Mouse (Mus musculus) urinary bladder, postnatal 4 days (tissue): ENCODE data around the gene Ttyh1.

Experiments
- DNase-seq, 2 experiments: peaks; one replicate each; pipeline ENCODE4 v3.0.0; 2021 to 2022; ENCODE audit warnings: low spot score in 2 of 2

Ttyh1 gene

DNA sequence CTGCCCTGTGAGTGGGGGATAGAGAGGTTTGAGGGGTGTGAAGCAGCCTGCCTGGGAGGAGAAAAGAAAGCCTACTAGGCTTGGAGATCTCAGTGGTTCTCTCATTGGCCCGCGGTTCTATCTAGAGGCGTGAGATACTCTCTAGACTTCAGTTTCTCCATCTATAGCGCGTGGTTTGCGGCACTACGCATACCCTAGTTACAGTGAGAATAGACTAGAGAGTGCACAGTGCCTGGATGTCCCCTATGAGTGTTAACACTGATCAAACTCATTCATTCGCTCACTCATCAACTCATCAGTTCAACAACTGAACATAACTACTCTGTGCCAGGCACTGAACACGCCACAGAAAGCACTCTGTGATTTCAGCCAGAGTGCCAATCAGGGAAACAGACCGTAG is 3.6 kb downstream of the Ttyh1 start:
- no peak for DNase-seq

DNA sequence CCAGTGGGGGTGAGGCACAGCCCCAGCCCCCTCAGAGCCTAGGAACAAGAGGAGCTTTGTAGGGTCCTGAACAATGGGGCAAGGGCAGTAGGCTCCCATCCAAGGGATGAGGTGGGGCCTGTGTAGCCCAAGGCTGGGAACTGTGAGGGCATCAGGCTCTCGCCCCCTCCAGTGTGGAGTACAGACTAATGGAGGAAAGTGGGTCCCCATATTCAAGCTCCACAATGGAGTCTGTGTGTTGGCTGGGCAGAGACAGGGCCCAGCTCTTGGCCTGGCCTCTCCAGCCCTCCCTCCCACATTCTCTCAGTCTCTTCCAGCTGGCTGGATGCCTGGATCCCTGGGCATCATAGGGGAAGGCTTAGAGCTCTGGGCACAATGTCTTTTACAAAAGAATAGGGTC is 4.5 kb downstream of the Ttyh1 start:
- no peak for DNase-seq

DNA sequence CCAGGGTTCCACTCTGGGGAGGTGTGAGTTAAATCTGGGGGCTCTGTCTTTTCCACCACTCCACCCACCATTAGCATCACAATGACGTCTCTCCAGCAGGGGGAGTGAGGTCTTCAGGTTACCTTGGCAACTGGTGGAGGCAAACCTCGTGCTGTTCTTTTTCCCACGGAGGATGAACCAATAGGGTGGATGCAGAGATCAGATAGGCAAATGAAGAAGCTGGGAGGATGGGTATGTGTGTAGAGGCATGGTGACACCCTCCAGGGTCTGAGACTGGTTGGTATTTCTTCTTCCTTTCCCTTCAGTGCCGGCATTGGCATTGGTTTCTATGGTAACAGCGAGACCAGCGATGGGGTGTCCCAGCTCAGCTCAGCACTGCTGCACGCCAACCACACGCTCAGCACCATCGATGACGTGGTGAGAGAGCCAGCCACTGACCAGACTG is 5.1 kb downstream of the Ttyh1 start:
- no peak for DNase-seq

DNA sequence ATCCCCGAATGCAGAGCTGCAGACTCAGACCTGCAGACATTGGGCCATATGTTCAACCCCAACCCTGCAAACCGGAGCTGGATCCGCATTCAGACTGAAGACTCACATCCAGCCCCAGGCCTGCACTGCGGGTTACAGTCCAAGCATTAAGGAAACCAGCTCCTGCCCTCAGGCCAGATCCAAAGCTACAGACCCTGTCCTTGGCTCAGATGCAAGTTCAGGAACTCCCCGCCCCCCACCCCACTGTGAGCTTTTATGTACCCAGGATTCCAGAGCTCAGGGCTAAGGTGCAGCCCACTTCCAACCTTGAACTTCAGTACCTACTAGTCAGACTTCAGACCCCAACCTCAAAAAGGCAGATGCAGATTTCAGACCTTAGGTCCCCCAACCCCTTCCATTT is 5.6 kb downstream of the Ttyh1 start:
- DNase-seq, result no peak

DNA sequence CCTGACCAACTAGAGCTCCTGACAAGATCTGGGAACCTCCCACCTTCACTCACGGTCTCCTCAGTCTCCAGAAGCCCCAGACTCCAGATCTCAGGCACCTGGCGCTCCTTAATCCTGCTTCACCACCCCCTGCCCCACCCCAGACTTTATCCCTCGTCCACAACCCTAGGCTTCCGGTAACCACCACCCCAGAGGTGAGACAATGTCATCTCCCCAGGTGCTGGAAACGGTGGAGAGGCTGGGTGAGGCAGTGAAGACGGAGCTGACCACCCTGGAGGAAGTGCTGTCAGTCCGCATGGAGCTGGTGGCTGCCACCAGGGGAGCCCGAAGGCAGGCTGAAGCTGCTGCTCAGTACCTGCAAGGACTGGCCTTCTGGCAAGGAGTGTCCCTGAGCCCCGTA is 6.1 kb downstream of the Ttyh1 start:
- no peak for DNase-seq

DNA sequence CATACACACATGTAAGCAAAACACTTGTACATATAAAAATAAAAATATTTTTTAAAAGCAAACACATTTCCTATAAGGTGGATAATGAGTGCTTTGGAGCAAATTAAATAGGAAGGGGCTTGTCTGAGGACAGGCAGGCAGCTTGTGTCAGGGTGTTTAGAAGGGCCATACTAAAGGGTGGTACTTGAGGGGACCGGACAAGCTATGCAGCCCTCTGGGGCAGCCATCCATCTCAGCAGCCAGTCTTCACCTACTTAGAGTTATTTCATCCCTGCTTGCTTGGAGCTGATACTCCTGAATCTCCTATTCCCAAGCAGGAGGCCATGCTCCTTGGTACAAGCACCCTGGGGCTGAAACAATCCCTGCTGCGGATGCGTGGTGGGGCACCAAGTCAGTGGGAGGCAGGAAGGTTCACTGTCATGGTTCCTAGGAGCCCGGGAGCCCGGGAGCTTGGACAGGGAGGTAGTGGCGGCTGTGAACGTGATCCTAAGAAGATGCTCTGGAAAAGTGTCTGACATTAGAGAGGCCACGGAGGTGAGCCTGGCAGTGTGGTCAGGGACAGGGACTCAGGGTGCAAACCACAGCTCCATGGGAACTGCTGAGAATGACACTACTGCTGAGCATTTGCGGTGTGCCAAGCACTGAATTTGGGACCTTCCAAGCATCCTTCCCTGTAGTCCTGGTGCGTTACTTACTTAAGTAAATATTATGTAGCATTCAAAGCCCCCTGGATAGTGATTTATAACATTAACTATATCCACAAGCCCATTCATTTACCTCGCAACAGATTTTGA is 8.0 kb downstream of the Ttyh1 start:
- no peak for DNase-seq

DNA sequence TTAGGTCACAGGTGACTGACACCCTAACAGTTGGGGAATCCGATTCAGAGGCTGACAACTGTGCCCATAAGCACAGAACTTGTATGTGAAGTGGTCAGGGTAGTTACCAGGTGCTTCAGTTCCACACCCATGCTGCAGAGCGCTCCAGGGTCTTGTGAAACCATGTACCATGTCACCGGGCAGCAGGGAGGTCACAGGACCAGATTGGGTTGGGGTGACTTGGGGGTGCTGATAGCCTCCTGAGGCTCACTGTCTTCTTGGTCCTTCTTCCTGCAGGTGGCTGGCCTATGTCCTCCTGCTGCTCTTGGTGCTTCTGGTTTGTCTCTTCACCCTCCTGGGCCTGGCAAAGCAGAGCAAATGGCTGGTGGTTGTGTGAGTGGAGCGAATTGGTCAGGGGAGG is 8.7 kb downstream of the Ttyh1 start:
- no peak for DNase-seq

DNA sequence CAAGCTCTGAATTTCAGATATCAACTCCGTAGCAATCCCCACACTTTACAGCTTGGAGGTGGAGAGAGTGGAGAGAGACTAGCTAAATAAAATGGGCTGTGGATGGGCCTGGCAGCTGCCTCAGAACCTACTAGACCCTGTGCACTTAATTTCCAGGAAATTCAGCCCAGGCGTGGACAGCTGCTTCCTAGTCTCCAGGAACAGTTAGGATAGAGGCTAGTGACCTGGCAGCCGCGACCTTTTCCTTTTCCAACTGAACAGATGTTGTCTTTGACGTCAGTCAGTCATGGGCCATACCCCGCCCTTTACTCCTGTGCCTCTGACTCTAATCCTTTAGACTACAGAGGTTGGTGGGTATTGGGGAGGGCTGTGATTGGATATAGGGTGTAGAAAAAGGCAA is 9.7 kb downstream of the Ttyh1 start:
- no peak for DNase-seq

DNA sequence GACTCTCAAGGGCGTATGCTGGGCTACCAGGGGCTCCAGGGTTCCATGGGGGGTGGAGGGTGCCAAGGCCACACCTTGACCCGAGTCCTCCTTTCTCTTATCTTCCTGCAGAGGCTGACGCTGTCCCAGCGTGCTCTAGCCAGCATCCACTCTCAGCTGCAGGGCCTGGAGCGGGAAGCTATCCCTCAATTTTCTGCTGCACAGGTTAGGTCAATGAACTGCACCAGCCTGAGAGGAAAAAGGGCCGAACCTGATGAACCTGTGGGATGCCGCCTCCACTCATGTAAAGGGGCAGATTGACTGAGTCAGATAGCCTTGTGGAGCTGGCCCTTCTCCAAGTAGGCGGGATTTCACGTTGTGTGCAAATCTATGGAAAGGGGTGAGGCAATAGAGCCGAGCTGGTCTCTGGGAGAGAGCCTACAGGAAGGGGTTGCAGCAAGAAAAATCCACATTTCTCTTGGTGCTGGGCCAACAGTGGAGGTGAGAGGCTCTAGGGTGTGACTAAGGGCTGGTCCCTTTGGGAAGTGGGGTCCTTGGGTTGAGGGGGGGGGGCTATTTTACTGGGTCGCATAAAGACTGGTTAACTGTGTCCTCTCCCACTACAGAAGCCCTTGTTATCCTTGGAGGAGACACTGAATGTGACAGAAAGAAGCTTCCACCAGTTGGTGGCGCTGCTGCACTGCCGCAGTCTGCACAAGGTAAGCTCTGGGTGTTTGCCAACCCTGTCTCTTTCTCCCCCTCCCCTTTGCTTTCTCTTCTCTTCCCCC is 11.7 kb downstream of the Ttyh1 start:
- peak; percentile 64 to 81 for DNase-seq

DNA sequence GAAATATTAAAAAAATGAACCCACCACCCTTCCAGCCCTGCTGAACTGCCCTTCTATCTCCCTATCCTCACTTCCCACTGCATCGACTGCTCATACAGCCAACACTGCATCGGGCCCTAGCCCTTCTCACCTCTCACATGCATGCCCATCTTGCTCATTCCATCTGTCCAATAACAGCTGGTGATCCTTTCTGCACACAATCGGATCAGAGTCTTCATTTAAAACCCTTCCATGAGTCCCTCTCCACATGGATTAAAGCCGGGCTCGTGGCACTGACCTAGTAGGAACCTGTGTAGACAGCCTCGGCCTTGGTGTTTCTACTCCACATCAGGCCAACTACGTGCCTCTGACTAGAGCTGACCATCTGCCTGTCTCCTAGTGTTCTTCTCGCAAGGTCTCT is 12.8 kb downstream of the Ttyh1 start:
- DNase-seq, result no peak

DNA sequence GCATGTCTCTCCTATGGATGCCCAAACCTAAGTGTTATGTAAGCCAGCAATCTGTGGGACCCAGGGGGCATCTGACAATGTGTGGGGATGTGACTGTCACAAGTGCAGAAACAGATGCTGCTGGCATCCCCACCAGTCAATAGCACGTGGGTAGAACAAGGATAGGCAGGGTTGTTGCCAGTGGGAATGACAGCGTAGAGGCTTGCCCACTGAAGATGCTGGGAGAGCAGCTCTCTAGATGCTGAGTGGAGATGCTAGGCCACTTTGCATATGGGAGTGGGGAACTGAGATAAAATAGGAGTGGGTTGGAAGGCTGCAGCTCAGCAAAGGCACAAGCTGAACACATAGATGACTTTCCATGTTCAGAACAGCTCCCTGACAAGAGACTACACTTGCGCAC is 13.4 kb downstream of the Ttyh1 start:
- DNase-seq, result no peak

DNA sequence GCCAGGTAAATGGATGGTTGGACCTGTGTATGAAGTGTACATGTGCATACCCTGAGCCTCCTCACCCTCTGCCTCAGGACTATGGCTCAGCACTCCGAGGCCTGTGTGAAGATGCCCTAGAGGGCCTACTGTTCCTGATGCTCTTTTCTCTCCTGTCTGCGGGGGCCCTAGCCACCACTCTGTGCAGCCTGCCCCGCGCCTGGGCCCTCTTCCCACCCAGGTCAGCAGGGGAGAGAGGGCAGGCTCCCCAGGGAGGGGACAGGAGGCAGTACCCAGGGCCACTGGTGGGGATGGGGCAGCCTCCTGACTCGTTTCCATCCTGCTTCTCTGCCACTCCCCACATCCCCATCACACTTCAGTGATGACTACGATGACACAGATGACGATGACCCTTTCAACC is 13.8 kb downstream of the Ttyh1 start:
- DNase-seq, result no peak

DNA sequence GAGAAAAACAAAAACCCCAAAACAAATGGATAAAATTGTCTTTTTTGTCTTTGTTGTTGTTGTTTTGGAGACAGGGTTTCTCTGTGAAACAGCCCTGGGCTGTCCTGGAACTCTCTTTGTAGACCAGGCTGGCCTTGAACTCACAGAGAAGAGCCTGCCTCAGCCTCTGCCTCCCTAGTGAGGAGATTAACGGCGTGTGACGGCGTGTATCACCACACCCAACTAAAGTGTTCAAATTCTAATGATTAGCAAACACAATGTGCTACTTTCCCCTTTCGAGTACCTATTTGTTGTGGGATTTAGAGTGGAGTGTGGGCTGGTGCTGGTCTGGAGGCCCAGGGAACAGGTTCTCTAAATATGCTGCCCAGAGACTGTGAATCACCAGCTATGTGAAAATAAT is 15.7 kb downstream of the Ttyh1 start:
- no peak for DNase-seq

DNA sequence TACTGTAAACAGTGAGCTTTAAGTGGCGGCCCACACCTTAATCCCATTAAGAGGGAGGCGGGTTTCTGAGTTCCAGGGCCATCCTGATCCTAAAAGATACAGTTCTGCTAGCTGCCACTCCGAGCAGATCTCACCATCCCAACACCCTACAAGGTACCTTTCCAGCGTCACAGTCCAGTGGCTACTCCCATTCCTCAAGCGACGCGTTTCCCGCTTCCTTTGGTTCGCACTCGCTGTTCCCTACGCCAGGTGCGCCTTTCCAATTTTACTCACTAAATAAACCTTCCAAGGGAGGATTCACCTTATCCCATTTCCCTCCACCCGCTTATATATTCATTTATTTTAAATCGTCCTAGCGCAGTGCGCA is 17.2 kb downstream of the Ttyh1 start:
- no peak for DNase-seq

DNA sequence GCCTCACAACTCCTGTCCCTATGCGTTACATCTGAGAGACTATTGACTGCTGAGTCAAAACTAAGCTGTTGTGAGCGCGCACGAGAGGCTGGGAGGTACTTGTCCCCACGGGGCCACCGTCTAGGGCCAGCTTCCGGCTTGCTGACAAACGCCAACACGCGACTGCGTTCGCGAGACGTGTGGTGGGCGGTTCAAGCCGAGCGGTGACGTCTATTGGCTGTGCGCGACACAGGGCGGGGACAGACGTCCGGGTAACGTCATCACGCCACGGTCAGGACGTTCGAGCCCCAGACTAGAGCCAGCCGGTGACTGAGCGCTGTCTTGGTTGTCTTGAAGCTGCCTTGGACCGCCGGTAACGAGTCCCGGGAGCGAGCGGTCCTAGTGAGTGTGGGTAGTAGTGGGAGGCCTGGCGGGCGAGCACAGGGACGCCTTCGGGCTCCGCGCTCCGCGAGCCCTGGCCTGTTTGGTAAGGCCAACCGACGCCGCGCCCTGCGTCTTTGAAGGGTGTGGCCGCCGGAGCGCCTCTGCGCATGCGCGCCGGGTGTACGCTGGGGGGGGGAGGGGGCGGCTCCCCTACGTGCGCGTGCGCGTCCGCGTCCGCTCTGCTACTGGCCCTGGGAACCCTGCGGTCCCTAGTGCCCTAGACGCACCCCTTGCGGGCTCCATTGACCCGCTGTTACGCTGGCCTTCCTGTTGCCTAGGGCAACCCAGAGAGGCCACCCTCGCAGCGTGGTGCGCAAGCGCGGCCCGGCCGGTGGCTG is 17.7 kb downstream of the Ttyh1 start, which contains the start of gene Leng8:
TSS of gene Leng8 (plus strand) at position 269 of the 761 bp plus-strand sequence.
- peak; percentile 99 for DNase-seq

DNA sequence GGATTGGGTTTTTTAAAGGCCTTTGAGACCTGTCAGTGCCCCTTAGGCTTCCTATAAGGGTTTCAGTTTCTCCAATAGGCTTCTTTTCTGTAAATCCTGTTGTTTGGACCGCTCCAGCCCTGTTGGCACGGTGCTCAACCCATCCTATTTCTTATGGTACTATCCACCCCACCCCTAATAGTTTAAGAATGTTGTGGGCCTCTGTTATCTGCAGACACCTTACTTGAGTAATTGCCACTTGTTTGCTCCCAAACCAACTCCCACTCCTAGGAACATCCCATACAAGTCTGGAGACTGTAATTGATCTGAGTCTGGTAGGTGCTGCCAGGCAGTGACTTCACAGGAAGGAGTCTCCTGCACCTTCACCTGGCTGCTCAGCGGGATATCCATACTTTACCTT is 18.5 kb downstream of the Ttyh1 start:
- DNase-seq, result no peak

DNA sequence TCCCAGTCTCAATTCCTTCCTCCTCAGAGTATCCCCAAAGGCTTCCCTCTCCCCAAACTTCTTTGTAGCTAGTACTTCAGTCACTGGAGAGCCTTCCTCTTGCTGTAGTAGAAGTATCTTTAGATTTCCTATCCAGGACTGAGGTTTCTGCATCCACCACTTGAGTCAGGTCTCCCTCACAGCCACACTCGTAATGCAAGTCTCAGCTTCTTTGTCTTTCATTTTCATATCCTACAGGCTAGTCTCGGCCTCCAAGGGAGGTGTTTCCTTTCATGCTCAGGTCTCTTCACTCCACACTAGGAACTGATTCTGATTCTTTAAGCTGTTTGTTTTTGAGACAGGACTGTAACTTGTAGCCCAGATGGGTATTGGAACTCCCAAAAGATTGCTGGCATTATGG is 19.0 kb downstream of the Ttyh1 start:
- no peak for DNase-seq

DNA sequence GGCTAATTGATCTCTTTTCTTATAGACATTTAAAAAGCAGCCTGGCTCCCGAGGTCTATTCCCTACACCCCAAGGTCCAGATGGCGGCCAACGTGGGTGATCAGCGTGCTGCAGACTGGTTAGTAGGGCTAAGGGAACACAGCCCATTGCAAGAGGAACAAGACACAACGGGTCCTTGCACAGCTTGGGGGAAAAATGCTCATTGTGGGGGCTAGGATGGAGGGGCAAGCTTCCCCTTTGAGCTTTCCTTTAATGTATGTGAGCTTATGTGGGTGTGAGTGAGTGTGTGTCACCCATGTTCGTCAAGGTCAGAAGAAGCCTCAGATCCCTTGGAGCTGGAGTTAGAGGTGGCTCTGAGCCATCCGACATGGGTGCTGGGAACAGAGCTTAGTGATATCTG is 19.5 kb downstream of the Ttyh1 start:
- no peak for DNase-seq

DNA sequence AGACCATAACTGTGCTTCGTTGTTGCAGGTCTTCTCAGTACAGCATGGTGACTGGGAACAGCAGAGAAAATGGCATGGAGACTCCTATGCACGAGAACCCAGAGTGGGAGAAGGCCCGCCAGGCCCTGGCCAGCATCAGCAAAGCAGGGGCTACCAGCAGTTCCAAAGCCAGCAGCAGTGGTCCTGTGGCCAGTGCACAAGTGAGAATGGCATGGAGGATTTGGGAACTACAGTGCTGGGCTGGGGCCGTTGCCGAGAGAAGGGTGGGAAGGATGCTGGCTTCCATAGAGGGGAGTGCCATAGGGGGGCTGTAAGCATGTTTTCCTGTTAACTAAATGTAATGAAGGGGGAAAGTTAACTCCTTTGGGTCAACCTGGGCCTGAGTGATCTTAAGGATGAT is 20.2 kb downstream of the Ttyh1 start:
- DNase-seq, result peak in 1 of 2 experiments; percentile 49

DNA sequence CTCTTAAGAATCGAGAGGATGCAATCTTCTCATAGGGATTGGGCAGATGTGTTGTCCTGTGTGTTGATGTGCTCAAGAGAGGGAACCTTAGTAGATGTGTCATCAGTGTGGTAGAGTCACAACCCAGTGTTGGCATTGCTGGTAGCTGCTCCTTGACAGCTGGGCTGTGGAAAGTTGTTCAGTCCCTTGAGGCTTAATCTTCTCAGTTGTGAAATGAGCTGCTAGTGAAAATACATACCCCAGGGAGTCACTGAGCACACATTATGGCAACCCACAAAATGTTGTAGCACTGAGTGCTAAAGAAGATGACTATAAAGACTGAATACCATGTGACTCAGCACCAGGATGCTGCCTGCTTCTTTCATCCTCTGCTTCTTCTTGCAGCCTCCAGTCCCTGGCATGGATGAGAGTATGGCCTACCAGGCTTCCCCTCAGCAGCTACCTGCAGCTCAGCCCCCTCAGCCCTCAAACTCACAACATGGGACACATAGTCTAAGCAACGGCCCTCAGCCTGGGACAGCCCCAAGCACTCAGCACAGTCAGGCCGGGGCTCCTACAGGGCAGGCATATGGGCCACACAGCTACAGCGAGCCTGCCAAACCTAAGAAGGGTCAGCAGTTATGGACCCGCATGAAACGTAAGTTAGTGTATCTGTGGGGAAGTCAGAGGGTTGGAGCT is 22.6 kb downstream of the Ttyh1 start:
- no peak for DNase-seq

DNA sequence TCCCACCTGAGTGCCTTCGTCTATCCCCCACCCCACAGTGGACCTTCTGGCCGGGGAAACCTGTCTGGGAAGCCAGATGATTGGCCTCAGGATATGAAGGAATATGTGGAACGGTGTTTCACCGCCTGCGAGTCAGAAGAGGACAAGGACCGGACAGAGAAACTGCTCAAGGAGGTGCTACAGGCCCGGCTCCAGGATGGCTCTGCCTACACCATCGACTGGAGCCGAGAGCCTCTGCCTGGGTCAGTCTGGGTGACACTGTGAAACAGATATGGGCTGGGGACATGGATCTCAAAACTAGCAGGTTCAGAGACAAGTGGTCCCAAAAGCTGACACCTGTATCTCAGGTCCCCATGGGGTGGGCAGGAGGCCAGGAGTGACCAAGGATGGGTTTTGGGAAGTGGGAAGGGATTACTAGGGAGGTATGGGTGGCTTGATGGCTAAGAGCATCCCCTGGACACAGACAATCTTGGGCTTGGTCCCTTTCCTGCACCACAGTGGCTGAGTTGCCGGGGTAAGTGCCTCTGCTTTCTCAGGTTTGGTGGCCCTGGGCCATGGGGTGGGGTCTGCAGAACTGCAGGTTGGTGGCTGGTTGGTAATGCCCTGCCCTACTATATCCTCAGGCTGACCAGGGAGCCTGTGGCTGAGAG is 23.7 kb downstream of the Ttyh1 start:
- DNase-seq, result peak in 1 of 2 experiments; percentile 57
